Mouse (Mus musculus): ENCODE measurements at regions not wholly inside any gene's neighbourhood (a gene's known extent, or its start where the extent isn't known, plus 50 kb on each side); places are given as distances from the start of the nearest gene placed in this dataset.

DNA sequence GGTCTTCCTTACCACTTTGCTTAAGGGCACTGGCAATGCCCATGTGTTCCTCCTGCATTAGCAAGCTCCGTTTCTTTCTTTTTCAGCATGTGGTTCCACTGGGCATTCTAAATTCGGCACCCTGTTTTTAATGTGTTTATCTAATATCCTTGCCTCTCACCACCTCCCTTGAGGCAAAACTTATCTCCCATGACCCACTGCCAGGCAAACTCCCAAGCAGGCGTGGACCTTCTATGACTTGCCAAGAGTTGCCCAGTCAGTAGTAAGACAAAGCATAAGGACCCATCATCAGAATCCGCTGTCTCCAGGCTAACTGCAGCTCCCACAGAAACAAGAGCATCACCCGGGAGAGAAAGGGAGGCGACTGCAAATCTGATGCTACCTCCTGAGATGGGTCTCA lies 245.2 kb downstream of the Setd4 start:
- Histone ChIP-seq H3K27ac (no peak overlapping the region), H3K4me3 (no peak overlapping the region)
- no peak for TF ChIP-seq CTCF (IDR thresholded peaks at IDR 0.05)
- intact Hi-C loops (cut with DNase I), result no loop called here
- DNase-seq (ENCODE audit: extremely low spot score in 1 of 2, low spot score in 2 of 2), result no peak

DNA sequence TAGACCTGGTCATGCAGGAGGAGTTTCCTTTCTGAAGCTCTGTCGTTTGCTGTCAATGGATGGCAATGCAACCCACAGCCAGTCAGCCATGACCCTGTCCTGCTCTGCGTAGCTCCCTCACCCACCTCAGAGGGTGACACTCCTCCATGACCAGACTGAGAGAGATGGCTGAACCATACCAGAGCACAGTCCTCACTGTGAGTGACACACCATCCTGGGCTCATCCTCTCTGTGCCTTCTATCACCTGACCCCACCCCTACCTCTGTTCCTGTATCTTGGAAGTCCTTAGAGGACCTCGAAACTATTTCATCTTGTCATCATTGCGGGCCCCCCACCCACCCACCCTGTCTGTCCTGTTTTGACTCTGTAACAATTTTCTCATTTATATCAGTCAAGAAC lies 245.7 kb downstream of the Setd4 start:
- no peak overlapping the region for H3K4me3 ChIP-seq
- TF ChIP-seq CTCF (IDR thresholded peaks at IDR 0.05), result no peak
- no peak for DNase-seq (ENCODE audit: extremely low spot score in 1 of 2, low spot score in 2 of 2)
- intact Hi-C loops (cut with DNase I), result no loop called here
- H3K27ac ChIP-seq, result no peak overlapping the region

DNA sequence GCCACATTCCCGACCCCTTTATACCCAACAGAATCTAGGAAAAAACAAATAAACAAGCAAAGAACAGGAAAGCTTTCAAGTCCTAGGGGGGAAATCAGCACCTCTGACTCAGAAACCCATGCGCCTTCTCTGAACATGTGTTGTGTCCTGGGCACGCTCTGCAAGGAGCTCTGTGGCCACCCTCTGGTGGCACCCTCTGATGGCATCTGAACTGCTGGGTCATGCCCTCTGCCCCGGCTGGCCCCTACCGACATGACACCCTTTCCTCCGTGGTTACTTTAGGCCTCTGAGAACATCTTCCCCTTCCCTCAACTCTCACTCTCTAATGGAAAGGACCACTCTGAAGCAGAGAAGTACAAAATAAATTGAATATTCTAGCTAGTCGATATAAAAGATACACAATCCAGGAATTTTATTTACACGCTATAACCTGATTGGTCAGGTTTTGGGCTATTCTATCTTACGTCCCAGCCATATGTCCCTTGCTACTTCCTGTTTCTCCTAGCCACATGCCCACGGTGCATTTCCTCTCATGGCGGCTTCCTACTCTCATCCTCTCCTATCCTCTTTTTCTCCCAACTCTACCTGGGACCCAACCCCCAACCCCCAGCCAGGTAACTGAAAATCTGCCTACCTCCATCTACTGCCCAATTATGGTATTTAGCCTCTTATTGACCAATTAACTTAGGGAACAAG lies 248.5 kb downstream of the Setd4 start:
- DNase-seq (ENCODE audit: extremely low spot score in 1 of 2, low spot score in 2 of 2), result no peak
- TF ChIP-seq CTCF (IDR thresholded peaks at IDR 0.05), result no peak
- intact Hi-C loops (cut with DNase I), result no loop called here

DNA sequence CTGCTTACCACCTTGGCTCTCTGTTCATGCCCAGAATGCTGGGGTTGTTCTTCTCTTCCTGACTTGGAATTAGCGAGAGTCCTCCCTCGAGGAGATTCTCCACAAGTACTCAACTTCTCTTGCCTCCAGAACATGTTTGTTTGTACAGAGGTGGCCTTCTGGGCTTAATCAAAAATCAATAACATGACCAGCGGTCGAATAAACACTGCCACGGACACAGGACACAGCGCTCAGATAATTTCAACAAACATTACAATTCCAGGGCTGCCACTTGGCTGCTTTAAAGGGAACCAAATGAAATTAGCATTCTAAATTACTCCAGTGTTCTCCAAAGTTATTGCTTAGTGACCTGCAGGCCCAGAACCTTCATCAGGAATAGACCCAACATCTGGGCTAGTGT lies 249.9 kb downstream of the Setd4 start:
- intact Hi-C loops (cut with DNase I), result no loop called here
- no peak for TF ChIP-seq CTCF (IDR thresholded peaks at IDR 0.05)
- no peak for DNase-seq (ENCODE audit: extremely low spot score in 1 of 2, low spot score in 2 of 2)
- H3K4me3 ChIP-seq, result no peak overlapping the region
- H3K27ac ChIP-seq, result no peak overlapping the region

More for the DNA sequence above, 248.5 kb downstream of the Setd4 start:
- Histone ChIP-seq H3K4me3 (no peak overlapping the region), H3K27ac (no peak overlapping the region)

GRCm38 (mm10) chr16:93344555-93344954 lies 259.3 kb downstream of the Setd4 start:
- intact Hi-C loops (cut with DNase I), result no loop called here

GRCm38 (mm10) chr16:93342701-93343100 lies 261.2 kb downstream of the Setd4 start:
- intact Hi-C loops (cut with DNase I), result no loop called here

More at GRCm38 (mm10) chr16:93344555-93344954, 259.3 kb downstream of the Setd4 start:
- no peak for TF ChIP-seq CTCF (IDR thresholded peaks at IDR 0.05)
- H3K4me3 ChIP-seq, result no peak overlapping the region
- no peak overlapping the region for H3K27ac ChIP-seq
- DNase-seq (ENCODE audit: extremely low spot score in 1 of 2, low spot score in 2 of 2), result no peak

DNA sequence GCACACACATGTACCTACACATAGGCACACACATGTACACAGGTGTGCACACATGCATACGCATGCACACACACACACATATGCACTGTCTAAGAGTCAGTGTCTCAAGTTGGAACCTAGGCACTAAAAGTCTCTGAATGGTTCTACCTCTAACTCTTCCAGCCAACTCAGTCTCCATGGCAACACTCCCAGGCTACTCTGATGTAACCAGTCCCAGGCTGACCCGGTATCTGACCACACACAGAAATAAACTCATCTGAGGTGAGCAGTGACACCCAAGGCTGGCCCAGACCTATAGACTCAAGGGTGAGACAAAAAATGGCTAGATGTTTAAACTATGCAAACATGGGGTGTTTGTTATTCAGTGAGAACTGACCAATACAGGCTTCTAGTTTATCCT lies 262.1 kb downstream of the Setd4 start:
- TF ChIP-seq CTCF (IDR thresholded peaks at IDR 0.05), result no peak
- intact Hi-C loops (cut with DNase I), result no loop called here

More at GRCm38 (mm10) chr16:93342701-93343100, 261.2 kb downstream of the Setd4 start:
- Histone ChIP-seq H3K27ac (no peak overlapping the region), H3K4me3 (no peak overlapping the region)
- no peak for DNase-seq (ENCODE audit: extremely low spot score in 1 of 2, low spot score in 2 of 2)
- no peak for TF ChIP-seq CTCF (IDR thresholded peaks at IDR 0.05)

GRCm38 (mm10) chr16:93338806-93339205 lies 265.1 kb downstream of the Setd4 start:
- no peak for TF ChIP-seq CTCF (IDR thresholded peaks at IDR 0.05)
- intact Hi-C loops (cut with DNase I), result no loop called here
- Histone ChIP-seq H3K4me3 (no peak overlapping the region), H3K27ac (no peak overlapping the region)
- no peak for DNase-seq (ENCODE audit: extremely low spot score in 1 of 2, low spot score in 2 of 2)

More for the DNA sequence above, 262.1 kb downstream of the Setd4 start:
- Histone ChIP-seq H3K4me3 (no peak overlapping the region), H3K27ac (no peak overlapping the region)
- DNase-seq (ENCODE audit: extremely low spot score in 1 of 2, low spot score in 2 of 2), result no peak

- intact Hi-C loops (cut with DNase I), result no loop called here
- DNase-seq (ENCODE audit: extremely low spot score in 1 of 2, low spot score in 2 of 2), result no peak
- no peak for TF ChIP-seq CTCF (IDR thresholded peaks at IDR 0.05)
- H3K27ac ChIP-seq, result no peak overlapping the region
- H3K4me3 ChIP-seq, result no peak overlapping the region
Observed at GRCm38 (mm10) chr16:93335322-93336111, 268.3 kb downstream of the Setd4 start.

DNA sequence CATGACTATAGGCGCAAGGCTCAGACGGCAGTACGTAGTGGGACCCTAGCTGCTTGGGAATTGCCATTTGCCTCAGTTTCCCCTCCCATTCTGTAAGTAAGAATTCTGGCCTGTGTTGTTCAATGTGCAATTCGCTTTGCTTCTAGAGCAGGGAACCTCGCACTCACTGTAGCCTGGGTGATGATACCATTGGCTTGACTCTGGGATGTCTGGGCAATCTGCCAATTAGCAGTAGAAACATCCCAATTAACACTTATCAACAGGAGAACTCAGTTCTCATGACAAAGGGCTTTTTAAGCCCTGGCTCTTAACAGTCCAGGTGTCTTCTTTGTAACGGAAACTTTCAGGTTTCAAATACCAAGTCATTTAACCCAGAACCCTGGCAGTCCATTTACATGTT lies 270.2 kb downstream of the Setd4 start:
- DNase-seq (ENCODE audit: extremely low spot score in 1 of 2, low spot score in 2 of 2), result no peak
- no peak for TF ChIP-seq CTCF (IDR thresholded peaks at IDR 0.05)
- Histone ChIP-seq H3K27ac (no peak overlapping the region), H3K4me3 (no peak overlapping the region)
- intact Hi-C loops (cut with DNase I), result no loop called here

DNA sequence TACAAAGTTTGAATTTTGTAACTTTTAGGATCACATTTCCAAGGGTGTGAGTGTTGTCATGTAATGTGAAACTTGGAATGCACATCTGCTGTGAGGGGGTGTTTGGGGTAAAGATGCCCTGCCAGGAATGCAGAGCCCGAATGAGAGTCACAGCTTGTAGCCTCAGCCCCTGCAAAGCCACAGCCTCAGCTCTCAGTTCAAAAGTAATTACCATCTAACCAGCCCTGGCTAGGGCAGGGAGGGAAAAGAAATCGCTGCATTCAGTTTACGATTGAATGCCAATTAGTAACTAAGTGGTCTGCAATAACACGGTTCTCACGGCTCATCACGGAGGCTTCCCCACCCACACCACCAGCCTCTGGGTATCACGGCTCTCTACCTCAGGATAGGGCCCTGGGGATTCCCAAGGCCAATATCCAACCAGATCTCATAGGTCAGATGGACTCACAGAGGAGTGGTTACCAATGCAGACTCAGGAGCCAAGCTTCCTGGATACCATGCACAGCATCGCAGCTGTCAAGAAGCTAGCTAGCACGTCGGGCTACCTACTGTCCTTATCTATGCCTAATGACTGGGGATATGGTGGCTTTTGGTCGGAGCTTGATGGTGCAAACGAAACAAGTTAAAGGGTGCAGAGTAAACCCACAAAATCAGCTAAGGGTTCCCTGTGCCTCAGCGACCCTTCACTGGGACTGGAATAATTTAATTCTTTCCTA lies 275.0 kb downstream of the Setd4 start:
- intact Hi-C loops (cut with DNase I), result no loop called here
- Histone ChIP-seq H3K27ac (no peak overlapping the region), H3K4me3 (no peak overlapping the region)
- DNase-seq (ENCODE audit: extremely low spot score in 1 of 2, low spot score in 2 of 2), result no peak
- TF ChIP-seq CTCF (IDR thresholded peaks at IDR 0.05), result no peak

DNA sequence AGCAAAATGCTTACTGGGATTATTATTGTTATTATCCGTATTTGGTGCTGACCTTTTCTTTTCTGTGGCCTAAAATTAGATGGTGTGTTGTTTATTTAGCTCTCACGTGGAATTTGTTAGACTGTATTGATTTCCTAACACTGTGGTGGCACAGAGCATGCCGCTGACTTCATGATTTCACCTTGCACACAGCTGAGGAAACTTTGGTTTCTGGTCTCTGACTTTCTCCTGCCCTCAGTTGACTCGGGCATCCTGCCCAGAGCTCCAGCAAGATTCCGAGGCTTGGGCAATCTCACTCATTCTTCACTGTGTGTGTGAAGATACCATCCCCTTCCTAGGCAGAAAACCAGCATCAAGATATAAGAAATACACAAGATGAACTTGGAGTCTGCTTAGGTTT lies 279.0 kb downstream of the Setd4 start:
- no peak for TF ChIP-seq CTCF (IDR thresholded peaks at IDR 0.05)
- intact Hi-C loops (cut with DNase I), result no loop called here
- DNase-seq (ENCODE audit: extremely low spot score in 1 of 2, low spot score in 2 of 2), result no peak
- H3K4me3 ChIP-seq, result no peak overlapping the region
- no peak overlapping the region for H3K27ac ChIP-seq
